In the genomic region with DNA sequence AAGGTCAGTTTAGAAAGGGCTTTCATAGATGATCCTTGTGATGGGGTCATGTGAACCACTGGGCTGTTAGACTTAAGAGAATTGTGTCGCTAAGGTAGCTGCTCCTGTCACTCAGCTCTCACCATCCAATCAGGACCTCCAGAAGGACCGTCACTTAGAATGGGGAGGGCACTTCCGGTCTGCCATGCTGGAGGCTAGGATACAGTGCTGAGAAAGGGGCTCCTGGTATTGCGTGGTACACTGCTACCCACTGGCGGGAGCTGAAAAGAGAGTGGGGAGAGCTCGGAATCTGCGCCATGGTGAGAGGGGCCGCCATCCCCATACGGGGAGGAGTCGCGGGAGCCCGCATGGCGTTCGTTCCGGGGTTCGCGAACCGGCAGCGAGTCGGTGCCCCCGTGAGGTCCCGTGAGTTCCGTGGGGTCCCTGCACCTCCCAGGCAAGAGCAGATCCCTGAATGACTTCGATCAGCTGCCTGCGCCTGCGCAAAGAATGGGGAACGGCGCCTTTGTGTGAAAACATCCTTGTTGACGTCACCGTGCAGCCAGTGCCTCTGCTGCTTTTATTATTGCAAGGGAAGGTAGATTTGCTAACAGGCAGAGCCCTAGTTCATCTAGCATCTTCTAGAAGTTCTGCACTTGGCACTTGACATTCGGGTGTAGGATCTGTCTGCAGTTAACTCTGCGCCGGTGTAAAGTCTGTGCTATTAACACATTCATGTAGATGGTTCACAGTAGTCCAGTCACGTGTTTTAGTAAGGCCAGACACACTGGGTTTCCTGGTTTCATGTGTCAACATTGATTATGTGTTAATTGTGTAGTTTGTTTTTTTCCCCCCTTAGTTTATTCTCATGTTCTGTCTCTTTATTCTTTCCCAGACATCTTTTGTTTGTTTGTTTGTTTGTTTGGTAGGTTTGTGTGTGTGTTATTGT, we compare ENCODE assay signal across 8 mouse cellular contexts. TPM values are rescaled to one million over a fixed set of nuclear protein-coding genes. Genes with fewer than 3 reads are reported as not detected.
DNase-seq lines count a peak whose midpoint lies in the region; ATAC-seq and TF ChIP-seq lines count a peak whose summit lies in the region.

A gene (plus strand): TSS at position 173 of the 928 bp plus-strand sequence.

- H3K79me2 ChIP-seq in MEL (ENCODE audit: control insufficient read depth, insufficient read depth, low read length, poor library complexity): no peaks in the 10 kb centered on the region; the same call in 1 of the 2 replicates

- peak within 1 kb of the TSS; percentile 82 for H3K27ac ChIP-seq in MEL (ENCODE audit: control insufficient read depth, low read depth, low read length)
- peak within 1 kb of the TSS; percentile 87 for H3K27ac ChIP-seq in lung, embryonic 16.5 days (ENCODE audit: low read length)

- H3K9ac ChIP-seq in MEL (ENCODE audit: control insufficient read depth, low read depth, low read length, poor library complexity, severe bottlenecking): peak within 1 kb of the TSS; percentile 91
- peak within 1 kb of the TSS; percentile 90 for H3K9ac ChIP-seq in lung, embryonic 16.5 days (ENCODE audit: low read length)

- peak; percentile 96 for DNase-seq in MEL (ENCODE audit: low read depth, low spot score)
- DNase-seq in cerebellum, adult 18-20 months: peak; percentile 84 to 91
- DNase-seq in forelimb bud, embryonic 11.5 days (ENCODE audit: low read depth, low spot score): peak; percentile 89
- peak; percentile 83 for DNase-seq in layer of hippocampus, adult 9-10 months (ENCODE audit: low spot score)
- peak; percentile 52 for DNase-seq in ovary, postnatal 10 days (ENCODE audit: low spot score)
- peak; percentile 83 to 85 for DNase-seq in thymus, postnatal 10 days (ENCODE audit: low spot score in 2 of 2)

- TF ChIP-seq CTCF in MEL (IDR thresholded peaks at IDR 0.05 in 2 of 3, conservative IDR thresholded peaks at IDR 0.05 in 1 of 3; ENCODE audit: control insufficient read depth in 1 of 3, insufficient read depth in 1 of 3, low read depth in 2 of 3, low read length in 3 of 3, poor library complexity in 1 of 3, severe bottlenecking in 1 of 3): no peak

- H3K4me2 ChIP-seq in lung, embryonic 16.5 days (ENCODE audit: low read depth, low read length): peak within 1 kb of the TSS; percentile 57

- TF ChIP-seq POLR2A in MEL (IDR thresholded peaks at IDR 0.05; ENCODE audit: control insufficient read depth in 1 of 2, insufficient read depth in 1 of 2, low read depth in 1 of 2, low read length in 2 of 2, poor library complexity in 1 of 2): peak; percentile 75 to 92

- H3K27me3 ChIP-seq in MEL (ENCODE audit: control insufficient read depth in 1 of 2, insufficient read depth in 2 of 2, low read length in 2 of 2): no peaks in the 10 kb centered on the region
- H3K27me3 ChIP-seq in lung, embryonic 16.5 days (ENCODE audit: control insufficient read depth, insufficient read depth, low read depth, low read length): no peaks in the 10 kb centered on the region

- TF ChIP-seq RAD21 in MEL (IDR thresholded peaks at IDR 0.05; ENCODE audit: low read depth, low read length): no peak

- no peaks in the 10 kb centered on the region for H3K4me1 ChIP-seq in MEL (ENCODE audit: control insufficient read depth in 1 of 2, insufficient read depth in 2 of 2, low read length in 2 of 2)
- no peaks in the 10 kb centered on the region for H3K4me1 ChIP-seq in lung, embryonic 16.5 days (replicated peaks; ENCODE audit: control insufficient read depth, insufficient read depth, low read length)

- peak; percentile 98 for ATAC-seq in hematopoietic stem cell, adult 5-6 weeks (replicated peaks in 1 of 2; ENCODE audit: insufficient read depth in 1 of 2, low FRiP score in 2 of 2, low TSS enrichment in 1 of 2, low read depth in 1 of 2, poor library complexity in 2 of 2, severe bottlenecking in 2 of 2)
- peak; percentile 100 for ATAC-seq in lung, embryonic 16.5 days (ENCODE audit: low read depth)

- no peak for TF ChIP-seq EP300 in MEL (IDR thresholded peaks at IDR 0.05; ENCODE audit: low read depth in 1 of 2, low read length in 2 of 2)

- peak within 1 kb of the TSS; percentile 80 to 90 for H3K4me3 ChIP-seq in MEL (ENCODE audit: control insufficient read depth in 1 of 2, insufficient read depth in 1 of 2, low read depth in 2 of 2, low read length in 2 of 2)
- peak within 1 kb of the TSS; percentile 79 for H3K4me3 ChIP-seq in lung, embryonic 16.5 days (ENCODE audit: low read length)

- no peaks in the 10 kb centered on the region for H3K9me3 ChIP-seq in MEL (replicated peaks; ENCODE audit: insufficient read depth, low read length)
- no peaks in the 10 kb centered on the region for H3K9me3 ChIP-seq in lung, embryonic 16.5 days (ENCODE audit: control insufficient read depth, low read length)

- H3K36me3 ChIP-seq in MEL (ENCODE audit: control insufficient read depth in 1 of 2, insufficient read depth in 2 of 2, low read length in 2 of 2): peaks cover 0 to 4% of the 10 kb centered on the region in 2 experiments; a peak in 2 of 4 replicates
- no peaks in the 10 kb centered on the region for H3K36me3 ChIP-seq in lung, embryonic 16.5 days (ENCODE audit: control insufficient read depth, insufficient read depth, low read length)

- 5% methylated on average over 34 of the region's 34 CpGs for WGBS in lung, embryonic 16.5 days

TF ChIP-seq in MEL, 35 proteins besides CTCF, POLR2A, EP300 and RAD21:
- peak; percentile 18; the same call in 1 of the 2 replicates for TF ChIP-seq TBP (IDR thresholded peaks at IDR 0.05; ENCODE audit: low read depth, low read length)
- TF ChIP-seq SIN3A (IDR thresholded peaks at IDR 0.05; ENCODE audit: low read length): peak; percentile 49; the same call in 1 of the 2 replicates
- peak; percentile 25; the same call in 1 of the 2 replicates for TF ChIP-seq CHD2 (IDR thresholded peaks at IDR 0.05; ENCODE audit: low read length)
- no peak for TF ChIP-seq GABPA (IDR thresholded peaks at IDR 0.05; ENCODE audit: low read depth, low read length)
- peak; percentile 63; the same call in 1 of the 2 replicates for TF ChIP-seq POLR2AphosphoS2 (IDR thresholded peaks at IDR 0.05; ENCODE audit: low read length)
- 0 out of 2 replicates have a peak, but pooled peaks have one; percentile 25 for TF ChIP-seq E2F4 (IDR thresholded peaks at IDR 0.05; ENCODE audit: borderline replicate concordance, low read depth, low read length)
- TF ChIP-seq MEF2A (IDR thresholded peaks at IDR 0.05; ENCODE audit: extremely low read depth, insufficient replicate concordance, low read depth, low read length, poor library complexity, severe bottlenecking): peak; percentile 43; the same call in 1 of the 2 replicates
- peak; percentile 87 for TF ChIP-seq NRF1 (IDR thresholded peaks at IDR 0.05; ENCODE audit: insufficient read depth, low read depth, low read length, poor library complexity, severe bottlenecking)
- no peak for TF ChIP-seq KAT2A (conservative IDR thresholded peaks at IDR 0.05; ENCODE audit: low read depth, low read length)
- no peak for TF ChIP-seq MYB (IDR thresholded peaks at IDR 0.05; ENCODE audit: low read depth, low read length)
- TF ChIP-seq ZMIZ1 (IDR thresholded peaks at IDR 0.05; ENCODE audit: low read depth, low read length): peak; percentile 80
- no peak for TF ChIP-seq ZKSCAN1 (IDR thresholded peaks at IDR 0.05; ENCODE audit: low read depth, low read length)
- no peak for TF ChIP-seq POLR2AphosphoS5 (IDR thresholded peaks at IDR 0.05; ENCODE audit: borderline replicate concordance, low read depth, low read length)
- no peak for TF ChIP-seq ZC3H11A (IDR thresholded peaks at IDR 0.05; ENCODE audit: low read depth, low read length)
- peak; percentile 51 for TF ChIP-seq MXI1 (IDR thresholded peaks at IDR 0.05; ENCODE audit: low read depth, low read length)
- TF ChIP-seq JUND (IDR thresholded peaks at IDR 0.05; ENCODE audit: low read depth, low read length): no peak
- TF ChIP-seq USF2 (IDR thresholded peaks at IDR 0.05; ENCODE audit: borderline replicate concordance in 1 of 2, insufficient read depth in 1 of 2, low read depth in 1 of 2, low read length in 2 of 2): no peak
- no peak for TF ChIP-seq CHD1 (IDR thresholded peaks at IDR 0.05; ENCODE audit: low read depth, low read length)
- TF ChIP-seq HCFC1 (IDR thresholded peaks at IDR 0.05; ENCODE audit: low read depth, low read length): peak; percentile 75
- TF ChIP-seq SMC3 (IDR thresholded peaks at IDR 0.05; ENCODE audit: low read depth, low read length): no peak
- TF ChIP-seq UBTF (IDR thresholded peaks at IDR 0.05; ENCODE audit: borderline replicate concordance, insufficient read depth, low read depth, low read length): no peak
- peak; percentile 84 for TF ChIP-seq MYC (IDR thresholded peaks at IDR 0.05; ENCODE audit: low read depth, low read length)
- TF ChIP-seq MAZ (IDR thresholded peaks at IDR 0.05; ENCODE audit: low read depth, low read length): 0 out of 2 replicates have a peak, but pooled peaks have one; percentile 68
- TF ChIP-seq MAX (IDR thresholded peaks at IDR 0.05; ENCODE audit: low read length): peak; percentile 73
- peak; percentile 72; the same call in 1 of the 2 replicates for TF ChIP-seq BHLHE40 (IDR thresholded peaks at IDR 0.05; ENCODE audit: borderline replicate concordance, low read depth, low read length)
- no peak for TF ChIP-seq GATA1 (IDR thresholded peaks at IDR 0.05; ENCODE audit: low read depth, low read length)
- TF ChIP-seq NELFE (IDR thresholded peaks at IDR 0.05; ENCODE audit: low read depth, low read length): peak; percentile 90
- no peak for TF ChIP-seq TCF12 (IDR thresholded peaks at IDR 0.05; ENCODE audit: low read depth, low read length)
- TF ChIP-seq RCOR1 (IDR thresholded peaks at IDR 0.05; ENCODE audit: low read depth, low read length): no peak
- no peak for TF ChIP-seq MAFK (IDR thresholded peaks at IDR 0.05; ENCODE audit: borderline replicate concordance, low read depth, low read length)
- no peak for TF ChIP-seq ETS1 (IDR thresholded peaks at IDR 0.05; ENCODE audit: low read depth, low read length)
- peak; percentile 79 for TF ChIP-seq USF1 (IDR thresholded peaks at IDR 0.05; ENCODE audit: low read depth, low read length)
- no peak for TF ChIP-seq TAL1 (IDR thresholded peaks at IDR 0.05; ENCODE audit: low read length)
- no peak for TF ChIP-seq ZNF384 (IDR thresholded peaks at IDR 0.05; ENCODE audit: low read depth, low read length)
- TF ChIP-seq ELF1 (IDR thresholded peaks at IDR 0.05; ENCODE audit: low read depth, low read length): peak; percentile 77
TF ChIP-seq in MEL: peak in this region for 17.

RNA-seq across cellular contexts. Expression of the gene that starts here (rescaled TPM):
- total RNA-seq in MEL (2012; rRNA removed): 5.3 and 5.4 TPM in 2 replicates
- 1 to 10 TPM in 1 of 2 experiments, not detected in 1; 4.0 TPM for polyA plus RNA-seq in MEL (2012; ENCODE audit: insufficient read depth in 1 of 2, insufficient read length in 2 of 2, low read depth in 1 of 2, low replicate concordance in 2 of 2, missing spikeins in 1 of 2)
- 9.5 and 15.2 TPM in 2 replicates for total RNA-seq in hematopoietic stem cell, adult 5-6 weeks (2017)
- 11.2 and 11.5 TPM in 2 replicates for polyA plus RNA-seq in lung, embryonic 16.5 days (2015; fragmentation: Nextera tagmentation; extraction: Ambion mirVana)

Comparison
In these comparisons a context has a peak if more than half of its experiments do, and no peak if none do; other contexts are left out.
1. Peak in every context shown above with its lines: DNase-seq, ATAC-seq, H3K4me3 ChIP-seq and H3K27ac ChIP-seq.